Mouse (Mus musculus): ENCODE results near the gene Fopnl. TPM values are rescaled to one million over a fixed set of nuclear protein-coding genes. Genes with fewer than 3 reads are reported as not detected.

The Fopnl gene
- polyA plus RNA-seq (2021) = 56.6 TPM

DNA sequence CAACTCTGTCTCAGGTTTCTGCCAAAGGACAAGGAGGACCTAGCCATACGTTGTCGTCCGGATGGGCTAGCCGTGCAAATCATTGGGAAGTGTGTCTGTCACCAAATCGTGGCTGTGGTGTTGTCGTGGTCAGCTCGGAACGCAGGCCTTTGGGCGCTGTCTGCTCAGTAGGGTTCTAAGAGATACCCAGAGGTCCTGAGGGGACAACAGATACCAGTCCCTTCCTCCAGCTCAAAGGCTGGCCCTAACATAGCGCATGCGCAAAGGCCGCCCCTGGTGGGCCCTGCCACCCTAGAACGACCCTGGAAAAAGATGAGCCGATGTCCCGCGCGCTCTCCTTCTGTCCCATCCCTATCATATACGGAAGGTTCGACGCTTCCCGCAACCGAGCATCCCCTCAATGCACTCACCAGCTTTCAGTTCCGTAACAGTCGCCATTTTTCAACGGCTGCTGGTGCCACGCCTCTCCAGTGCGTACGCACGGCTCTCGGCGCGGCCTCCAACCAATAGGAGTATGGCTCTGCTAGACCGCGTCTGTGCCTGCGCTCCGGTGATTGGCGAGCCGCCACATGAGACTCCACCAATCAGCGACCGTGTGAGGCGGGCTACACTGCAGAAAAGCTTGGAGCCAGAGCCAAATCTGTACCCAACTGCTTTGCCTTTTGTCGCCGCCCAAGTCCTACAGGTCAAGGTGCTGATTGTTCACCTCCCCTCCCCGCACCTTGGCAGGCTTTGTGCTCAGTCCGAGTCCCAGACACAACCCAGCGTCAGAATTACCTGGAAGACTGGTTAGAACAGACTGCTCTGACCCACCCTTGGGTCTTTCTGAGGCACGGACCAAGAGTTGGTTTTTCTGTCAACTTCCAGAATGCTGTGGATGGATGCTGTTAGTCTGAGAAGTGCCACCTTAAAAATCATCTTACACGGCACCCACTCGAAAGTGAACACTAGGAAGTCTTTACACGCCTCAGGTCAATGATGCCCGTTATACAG lies at the start of gene Fopnl:
Gene Fopnl (minus strand): TSS at position 522 of the 993 bp plus-strand sequence.
- ChIA-PET POLR2A (no interaction called here), CTCF (interaction anchor here (0.6 to 2.2 kb wide), 4 partner anchors 9 to 31 kb away, joined by 3 to 7 read pairs (median 3); no protein-coding TSS in a partner anchor)
- ATAC-seq = peak; percentile 100
- peak; percentile 71 for DNase-seq (ENCODE audit: low read depth, low spot score)
- H3K27me3 ChIP-seq = no peaks in the 10 kb centered on the region
- in situ Hi-C loops (cut with MboI; ENCODE audit: low pct_unique_long_range_greater_than_20kb) = no loop called here
- no peak for TF ChIP-seq CTCF (IDR thresholded peaks at IDR 0.05)

DNA sequence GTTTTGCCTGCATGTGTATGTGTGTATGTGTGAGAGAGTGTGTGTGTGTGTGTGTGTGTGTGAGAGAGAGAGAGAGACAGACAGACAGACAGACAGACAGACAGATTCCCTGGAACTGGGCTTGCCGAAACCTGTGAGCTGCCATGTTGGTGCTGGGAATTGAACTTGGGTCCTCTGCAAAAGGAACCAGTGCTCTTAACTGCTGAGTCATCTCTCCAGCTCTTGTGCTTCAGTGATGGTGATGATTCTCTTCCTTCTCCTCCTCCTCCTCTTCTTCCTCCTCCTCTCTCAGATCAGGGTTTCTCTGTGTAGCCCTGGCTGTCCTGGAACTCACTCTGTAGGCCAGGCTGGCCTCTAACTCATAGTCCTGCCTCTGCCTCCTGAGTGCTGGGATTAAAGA lies 48.8 kb upstream of the Fopnl start:
- in situ Hi-C loops (cut with MboI; ENCODE audit: low pct_unique_long_range_greater_than_20kb) = no loop called here
- ATAC-seq (no peak), DNase-seq (ENCODE audit: low read depth, low spot score) (no peak)
- ChIA-PET CTCF (no interaction called here), POLR2A (no interaction called here)
- no peak for TF ChIP-seq CTCF (IDR thresholded peaks at IDR 0.05)
- H3K27me3 ChIP-seq = no peaks in the 10 kb centered on the region

DNA sequence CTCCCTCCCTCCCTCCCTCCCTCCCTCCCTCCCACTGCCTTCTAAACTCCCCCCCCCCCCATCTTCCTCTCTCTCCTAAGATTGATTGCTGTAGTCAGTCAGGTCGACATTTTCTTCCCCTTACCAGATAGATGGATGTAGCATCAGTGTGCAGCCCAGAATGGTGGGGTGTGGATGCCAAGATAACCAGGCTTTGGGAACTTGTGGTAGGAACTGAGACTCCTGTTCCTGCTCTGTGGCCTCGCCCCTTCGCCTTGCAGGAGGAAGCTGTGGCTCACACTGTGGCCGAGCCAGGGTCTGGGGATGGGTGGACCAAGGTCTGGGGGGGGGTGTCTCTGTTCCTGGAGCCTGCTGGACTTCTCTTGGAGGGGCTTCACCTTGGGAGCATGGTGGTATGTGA lies 48.3 kb upstream of the Fopnl start:
- in situ Hi-C loops (cut with MboI; ENCODE audit: low pct_unique_long_range_greater_than_20kb) = no loop called here
- ChIA-PET CTCF (no interaction called here), POLR2A (no interaction called here)
- no peak for TF ChIP-seq CTCF (IDR thresholded peaks at IDR 0.05)
- ATAC-seq = no peak
- H3K27me3 ChIP-seq = no peaks in the 10 kb centered on the region
- DNase-seq (ENCODE audit: low read depth, low spot score) = no peak

DNA sequence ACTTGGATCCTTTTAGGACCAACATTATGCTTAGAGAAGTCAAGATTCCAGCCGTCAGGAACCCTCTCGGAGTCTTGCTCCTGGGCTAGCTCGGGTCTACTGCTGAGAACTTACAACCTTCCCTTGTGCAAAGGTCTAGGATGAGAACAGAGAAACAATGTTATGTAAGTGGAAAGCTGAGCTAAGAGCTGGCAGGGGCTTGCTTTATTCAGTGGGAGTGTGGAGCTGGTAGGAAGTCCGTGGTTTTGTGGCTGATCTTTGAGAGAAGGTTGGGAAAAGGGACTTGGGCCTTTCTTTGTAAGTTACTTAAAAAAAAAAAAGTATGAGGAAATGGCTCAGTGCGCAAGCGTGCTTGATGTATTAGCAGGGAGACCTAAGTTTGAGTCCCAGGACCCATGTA lies 46.9 kb upstream of the Fopnl start:
- no peak for TF ChIP-seq CTCF (IDR thresholded peaks at IDR 0.05)
- H3K27me3 ChIP-seq = no peaks in the 10 kb centered on the region
- no peak for ATAC-seq
- no peak for DNase-seq (ENCODE audit: low read depth, low spot score)
- in situ Hi-C loops (cut with MboI; ENCODE audit: low pct_unique_long_range_greater_than_20kb) = no loop called here
- ChIA-PET CTCF (no interaction called here), POLR2A (no interaction called here)

DNA sequence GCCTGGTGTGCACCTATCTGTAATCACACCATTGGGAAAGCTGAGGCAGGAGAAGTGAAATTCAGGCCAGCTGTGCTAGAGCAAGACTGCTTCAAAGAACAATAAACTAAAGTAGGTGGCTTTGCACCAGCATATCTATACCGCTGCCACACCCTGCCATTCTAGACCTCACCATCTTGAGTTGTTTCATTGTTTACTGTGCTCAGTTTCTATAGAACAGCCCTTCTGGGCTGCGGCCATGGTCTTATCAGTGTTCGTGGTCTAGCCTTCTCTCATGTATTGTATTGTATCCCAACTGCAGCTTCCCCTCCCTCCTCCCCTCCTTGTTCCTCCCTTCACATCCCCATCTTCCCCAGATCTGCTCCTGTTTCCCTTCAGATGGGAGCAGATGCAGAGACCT lies 46.3 kb upstream of the Fopnl start:
- ChIA-PET CTCF (no interaction called here), POLR2A (no interaction called here)
- in situ Hi-C loops (cut with MboI; ENCODE audit: low pct_unique_long_range_greater_than_20kb) = no loop called here
- no peaks in the 10 kb centered on the region for H3K27me3 ChIP-seq
- no peak for TF ChIP-seq CTCF (IDR thresholded peaks at IDR 0.05)
- DNase-seq (ENCODE audit: low read depth, low spot score) (no peak), ATAC-seq (no peak)

DNA sequence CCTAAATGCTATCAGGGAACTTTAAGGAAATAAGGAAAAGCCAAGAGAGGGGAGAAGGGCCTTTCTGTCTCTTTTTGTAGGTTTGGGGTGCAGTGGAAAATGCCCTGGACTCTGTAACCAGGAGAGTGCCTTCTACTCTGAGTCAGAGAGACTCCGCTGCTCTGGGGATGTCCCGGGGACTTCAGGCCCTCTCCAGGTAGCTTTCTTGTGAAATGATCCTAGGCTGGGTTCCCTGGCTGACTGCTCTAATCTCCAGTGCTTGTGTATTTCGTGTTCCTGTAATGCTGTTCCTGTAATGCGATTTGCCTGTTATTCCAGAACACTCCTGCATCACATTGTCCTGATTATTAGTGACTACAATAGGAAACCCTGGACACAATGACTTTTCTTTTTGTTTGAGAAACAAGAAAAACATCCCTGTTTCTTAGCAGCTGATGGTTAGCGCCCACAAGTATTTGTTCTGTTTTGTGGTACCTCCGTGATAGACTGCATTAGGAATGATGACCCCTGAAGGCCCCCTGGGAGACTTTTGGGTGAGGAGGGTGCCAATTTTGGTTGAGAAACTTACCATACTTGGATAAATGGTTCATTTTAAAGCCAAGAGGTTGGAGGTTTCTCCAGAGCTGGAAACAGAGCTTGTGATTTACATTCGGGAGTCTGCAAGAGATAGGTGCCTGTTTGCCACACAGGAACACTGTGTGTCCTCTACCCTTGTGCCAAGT lies 45.1 kb upstream of the Fopnl start:
- ATAC-seq (peak; percentile 44), DNase-seq (ENCODE audit: low read depth, low spot score) (no peak)
- in situ Hi-C loops (cut with MboI; ENCODE audit: low pct_unique_long_range_greater_than_20kb) = no loop called here
- CTCF ChIA-PET = interaction anchor here (1.9 kb wide), 1 partner anchor 9 kb away, joined by 8 read pairs; no protein-coding TSS in a partner anchor
- H3K27me3 ChIP-seq = no peaks in the 10 kb centered on the region
- POLR2A ChIA-PET = interaction anchor here (1.5 to 3.3 kb wide), 2 partner anchors 9 to 50 kb away, joined by 5 to 19 read pairs; no protein-coding TSS in a partner anchor
- no peak for TF ChIP-seq CTCF (IDR thresholded peaks at IDR 0.05)

DNA sequence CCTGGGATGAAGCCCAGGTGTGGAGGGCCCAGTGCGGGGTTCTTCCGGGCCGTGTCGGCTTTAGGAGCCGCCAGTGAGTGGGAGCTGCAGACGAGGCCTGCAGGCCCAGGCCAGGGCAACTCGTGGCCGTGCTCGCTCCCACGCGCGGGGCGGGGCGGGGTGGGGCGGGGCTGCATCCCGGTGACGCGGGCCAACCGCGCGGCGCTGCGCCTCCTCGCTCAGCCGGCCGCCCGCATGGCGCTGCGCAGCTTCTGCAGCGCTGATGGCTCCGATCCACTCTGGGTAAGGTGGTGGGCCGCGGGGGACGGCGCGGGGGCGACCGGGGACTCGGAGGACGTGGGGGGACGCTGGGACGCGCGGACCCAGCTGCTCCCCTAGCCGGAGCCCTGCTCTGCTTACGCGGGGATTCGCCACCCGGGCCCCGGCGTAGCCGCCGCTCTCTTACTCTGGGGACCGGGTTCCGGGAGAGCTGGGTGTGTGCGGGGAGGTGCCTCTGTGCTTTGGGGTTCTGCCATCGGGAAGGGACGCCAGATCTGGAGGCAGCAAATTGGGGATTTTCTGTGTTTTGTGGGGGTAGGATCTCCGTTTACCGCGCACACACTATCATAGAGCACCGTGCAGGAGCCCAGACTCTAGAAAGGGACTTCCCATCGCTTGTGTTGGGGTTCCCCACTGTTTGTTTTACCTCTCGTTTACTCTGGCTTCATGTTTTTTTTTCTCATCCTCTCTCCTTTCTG lies 44.3 kb upstream of the Fopnl start, which contains the start of gene Abcc1:
Gene Abcc1 (plus strand): TSS at position 197 of the 737 bp plus-strand sequence.
- no peak for DNase-seq (ENCODE audit: low read depth, low spot score)
- in situ Hi-C loops (cut with MboI; ENCODE audit: low pct_unique_long_range_greater_than_20kb) = no loop called here
- TF ChIP-seq CTCF (IDR thresholded peaks at IDR 0.05) = peak; percentile 26
- peak; percentile 93 for ATAC-seq
- H3K27me3 ChIP-seq = no peaks in the 10 kb centered on the region
- POLR2A ChIA-PET = interaction anchor here (1.5 to 3.3 kb wide), 2 partner anchors 10 to 50 kb away, joined by 5 to 19 read pairs; no protein-coding TSS in a partner anchor
- CTCF ChIA-PET = interaction anchor here (1.9 kb wide), 1 partner anchor 10 kb away, joined by 8 read pairs; no protein-coding TSS in a partner anchor

DNA sequence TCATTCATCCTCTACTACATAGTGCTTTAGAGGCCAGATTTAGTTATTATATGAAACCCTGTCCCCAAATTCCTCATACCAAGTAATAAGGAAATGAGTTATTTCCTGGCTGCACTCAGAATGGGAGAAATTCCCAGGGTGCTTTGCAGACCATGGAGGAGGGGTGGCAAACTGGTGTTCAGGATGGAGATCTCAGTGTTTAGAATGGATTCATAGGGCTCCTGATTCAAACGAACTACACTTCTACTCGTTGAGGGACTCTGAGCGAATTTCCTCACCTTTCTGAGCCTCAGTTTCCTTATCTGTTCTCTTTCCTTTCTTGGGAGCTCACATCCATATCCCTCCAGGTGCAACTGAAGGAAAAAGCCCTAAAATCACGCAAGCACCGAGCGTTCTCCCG lies 43.7 kb upstream of the Fopnl start:
- ATAC-seq = no peak
- ChIA-PET POLR2A (interaction anchor here (1.5 to 3.3 kb wide), 2 partner anchors 10 to 49 kb away, joined by 5 to 19 read pairs; no protein-coding TSS in a partner anchor), CTCF (interaction anchor here (1.9 kb wide), 1 partner anchor 11 kb away, joined by 8 read pairs; no protein-coding TSS in a partner anchor)
- H3K27me3 ChIP-seq = no peaks in the 10 kb centered on the region
- in situ Hi-C loops (cut with MboI; ENCODE audit: low pct_unique_long_range_greater_than_20kb) = no loop called here
- TF ChIP-seq CTCF (IDR thresholded peaks at IDR 0.05) = no peak
- no peak for DNase-seq (ENCODE audit: low read depth, low spot score)

DNA sequence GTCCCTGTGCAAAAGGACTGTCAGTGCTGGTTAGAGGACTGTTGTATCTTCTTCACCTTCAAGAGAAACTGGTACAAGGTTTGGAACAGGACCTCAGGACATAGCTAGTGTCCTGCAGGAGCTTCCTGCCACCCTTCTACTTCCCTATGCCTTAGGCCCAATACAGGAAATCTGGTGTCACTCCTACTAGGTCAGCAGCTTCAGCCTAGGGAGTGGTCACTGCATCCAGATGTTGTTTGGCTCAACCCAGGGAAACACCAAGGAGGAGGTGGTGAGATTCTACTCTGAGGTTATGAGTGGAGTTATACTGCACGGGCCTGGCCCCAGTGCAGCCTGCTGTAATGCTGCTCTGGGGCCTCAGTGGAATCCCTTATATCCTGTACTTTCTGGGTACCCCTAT lies 41.3 kb upstream of the Fopnl start:
- no peaks in the 10 kb centered on the region for H3K27me3 ChIP-seq
- no peak for TF ChIP-seq CTCF (IDR thresholded peaks at IDR 0.05)
- in situ Hi-C loops (cut with MboI; ENCODE audit: low pct_unique_long_range_greater_than_20kb) = no loop called here
- ChIA-PET POLR2A (no interaction called here), CTCF (no interaction called here)
- ATAC-seq = no peak
- no peak for DNase-seq (ENCODE audit: low read depth, low spot score)

DNA sequence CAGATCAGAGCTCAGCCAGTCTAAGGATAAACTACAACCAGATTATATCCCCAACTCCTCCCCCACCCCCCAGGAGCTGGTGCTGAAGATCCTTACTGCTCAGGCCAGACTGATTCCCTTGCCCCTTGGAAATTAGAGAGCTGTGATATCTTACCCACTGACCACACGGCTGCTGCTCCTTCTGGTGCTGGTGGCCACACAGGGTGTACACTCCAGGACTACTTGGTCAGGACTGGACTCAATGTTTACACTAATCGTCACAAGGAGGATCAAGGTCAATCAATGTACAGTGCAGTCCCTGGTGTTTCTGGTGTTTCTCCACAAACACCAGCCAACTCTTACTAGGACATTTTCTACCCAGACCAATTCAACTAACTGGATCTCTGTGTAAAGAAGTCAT lies 40.7 kb upstream of the Fopnl start:
- ChIA-PET CTCF (no interaction called here), POLR2A (no interaction called here)
- ATAC-seq (no peak), DNase-seq (ENCODE audit: low read depth, low spot score) (no peak)
- no peaks in the 10 kb centered on the region for H3K27me3 ChIP-seq
- no peak for TF ChIP-seq CTCF (IDR thresholded peaks at IDR 0.05)
- in situ Hi-C loops (cut with MboI; ENCODE audit: low pct_unique_long_range_greater_than_20kb) = no loop called here

Measured in Patski (cell line).